Comparison of ENCODE assay signal across 12 mouse cellular contexts in genomic region chr2:6072685-6073260, GRCm38 (mm10). TPM values are rescaled to one million over a fixed set of nuclear protein-coding genes. Genes with fewer than 3 reads are reported as not detected.
"Had no signal": no experiment of that assay in that cellular context is flagged by ENCODE, and none has a peak within 500 bp of the region (broad histone marks: within the 10 kb centered on the region; RNA-seq: fewer than 3 reads in every experiment).

No protein-coding gene starts in this region.

- H3K36me3 ChIP-seq: limb, embryonic 10.5 days; liver, embryonic 13.5 days; lung, embryonic 15.5 days; midbrain, embryonic 15.5 days; neural tube, embryonic 12.5 days had no signal

- ATAC-seq: midbrain, embryonic 15.5 days had no signal

- H3K4me3 ChIP-seq: limb, embryonic 10.5 days; liver, embryonic 13.5 days; lung, embryonic 15.5 days; midbrain, embryonic 15.5 days; neural tube, embryonic 12.5 days had no signal

- H3K9me3 ChIP-seq: limb, embryonic 10.5 days; liver, embryonic 13.5 days; lung, embryonic 15.5 days; midbrain, embryonic 15.5 days; neural tube, embryonic 12.5 days had no signal

- H3K27ac ChIP-seq: limb, embryonic 10.5 days; liver, embryonic 13.5 days; macrophage; midbrain, embryonic 15.5 days; neural tube, embryonic 12.5 days had no signal

- H3K4me1 ChIP-seq: midbrain, embryonic 15.5 days had no signal

- DNase-seq: kidney, adult 8-10 months; liver, embryonic 13.5 days; right cerebral cortex, postnatal 14 days; thymus, postnatal 4 days had no signal

- H3K27me3 ChIP-seq: liver, embryonic 13.5 days; lung, embryonic 15.5 days; midbrain, embryonic 15.5 days; neural tube, embryonic 12.5 days had no signal

- H3K4me2 ChIP-seq: liver, embryonic 13.5 days; midbrain, embryonic 11.5 days; midbrain, embryonic 15.5 days; neural tube, embryonic 12.5 days had no signal

- H3K9ac ChIP-seq: liver, embryonic 13.5 days; liver, postnatal 0 days; lung, embryonic 15.5 days; midbrain, embryonic 15.5 days; neural tube, embryonic 12.5 days had no signal

RNA-seq across cellular contexts. Expression of gene Proser2, which starts 57.2 kb away (rescaled TPM):
- total RNA-seq: monocyte, adult 5-6 weeks had no signal
- polyA plus RNA-seq: macrophage had no signal
